Mouse (Mus musculus) layer of hippocampus, adult 9-10 months (tissue): ENCODE data around the gene Fam163a.

Source experiments
- DNase-seq: peaks from one replicate; pipeline ENCODE4 v3.0.0; 2022; ENCODE audit warnings: low spot score

The Fam163a gene

GRCm38 (mm10) chr1:156027849-156028248, 177.0 kb downstream of the Fam163a start:
- no peak for DNase-seq
